Mouse (Mus musculus) kidney, adult 2 months (tissue): Measurements from ENCODE around the gene Eml4.

ENCODE experiments used
- CTCF ChIP-seq: fragments of 200-500 bp; conservative IDR thresholded peaks from 2 replicates; pipeline ENCODE4 v1.5.1; 2011; ENCODE audit warnings: low read depth, mild to moderate bottlenecking, control low read depth, low read length, moderate library complexity, mixed read lengths; ENCODE audit not compliant: insufficient read depth, insufficient read length
- POLR2A ChIP-seq: fragments of 200-500 bp; IDR thresholded peaks from one replicate; pipeline ENCODE4 v1.6.1; 2011; ENCODE audit warnings: low read depth, low read length, control low read depth

DNA sequence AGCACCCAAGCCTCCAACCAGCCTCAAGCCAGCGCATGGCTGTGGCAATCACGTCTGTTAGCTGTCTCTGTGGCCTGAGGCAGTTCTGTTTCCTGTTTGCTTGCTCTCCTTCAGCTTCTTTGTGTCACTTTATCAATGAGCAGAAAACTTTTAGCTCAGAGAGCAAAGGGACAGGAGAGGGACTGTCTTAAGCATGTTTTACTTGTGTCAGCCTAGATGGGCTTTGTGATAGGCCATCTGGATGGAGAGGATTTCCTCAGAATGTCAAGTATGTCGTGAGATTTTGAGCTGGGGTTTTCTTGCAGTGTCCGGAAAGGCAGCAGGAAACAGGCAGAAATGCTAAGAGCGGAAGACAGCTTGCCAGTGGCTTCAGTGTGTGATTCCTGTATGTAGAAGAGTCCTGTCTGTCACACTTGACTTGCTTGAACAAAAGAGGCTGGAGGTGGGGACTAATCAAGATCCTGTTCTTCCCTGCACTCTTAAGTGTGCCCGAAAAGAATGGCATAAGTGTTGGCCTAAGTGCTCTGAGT, 46.9 kb downstream of the Eml4 start:
- TF ChIP-seq POLR2A (no peak), CTCF (no peak)
